Mouse (Mus musculus) cerebellum, postnatal 4 days (tissue): ENCODE data around the gene Sos2.

Experiments used
- DNase-seq, 2 experiments: peaks; one replicate each; pipeline ENCODE4 v3.0.0; 2022; ENCODE audit warnings: low spot score in 2 of 2, mixed read lengths in 1 of 2

The Sos2 gene

DNA sequence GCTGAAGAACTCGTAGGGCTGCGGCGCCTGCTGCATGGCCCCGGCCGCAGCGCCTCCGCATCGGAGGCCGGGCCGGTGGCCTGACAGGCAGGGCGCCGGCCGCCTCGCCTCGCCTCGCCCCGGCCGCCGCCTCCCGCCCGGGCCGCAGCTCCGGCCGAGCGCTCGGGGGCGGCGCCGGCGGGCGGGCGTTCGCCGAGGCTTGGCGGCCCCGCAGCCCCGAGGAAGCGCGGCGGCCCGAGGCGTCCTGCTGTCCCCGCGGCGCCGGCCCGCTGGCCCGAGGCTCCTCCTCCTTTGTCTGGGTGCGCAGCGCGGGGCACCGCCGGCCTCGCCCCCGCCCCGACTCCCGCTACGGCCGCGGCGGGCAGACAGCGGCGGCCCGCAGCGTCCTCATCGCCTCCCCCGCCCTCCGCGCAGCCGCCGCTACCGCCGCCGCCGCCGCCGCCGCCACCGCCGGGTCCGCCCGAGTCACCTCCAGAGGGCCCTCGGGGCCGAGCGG is at the start of gene Sos2:
TSS of gene Sos2 (minus strand) at position 287 of the 496 bp plus-strand sequence.
- peak in 1 of 2 experiments; percentile 53 for DNase-seq

GRCm38 (mm10) chr12:69730306-69730705 is 48.7 kb upstream of the Sos2 start:
- no peak for DNase-seq

GRCm38 (mm10) chr12:69729246-69729645 is 47.6 kb upstream of the Sos2 start:
- no peak for DNase-seq

DNA sequence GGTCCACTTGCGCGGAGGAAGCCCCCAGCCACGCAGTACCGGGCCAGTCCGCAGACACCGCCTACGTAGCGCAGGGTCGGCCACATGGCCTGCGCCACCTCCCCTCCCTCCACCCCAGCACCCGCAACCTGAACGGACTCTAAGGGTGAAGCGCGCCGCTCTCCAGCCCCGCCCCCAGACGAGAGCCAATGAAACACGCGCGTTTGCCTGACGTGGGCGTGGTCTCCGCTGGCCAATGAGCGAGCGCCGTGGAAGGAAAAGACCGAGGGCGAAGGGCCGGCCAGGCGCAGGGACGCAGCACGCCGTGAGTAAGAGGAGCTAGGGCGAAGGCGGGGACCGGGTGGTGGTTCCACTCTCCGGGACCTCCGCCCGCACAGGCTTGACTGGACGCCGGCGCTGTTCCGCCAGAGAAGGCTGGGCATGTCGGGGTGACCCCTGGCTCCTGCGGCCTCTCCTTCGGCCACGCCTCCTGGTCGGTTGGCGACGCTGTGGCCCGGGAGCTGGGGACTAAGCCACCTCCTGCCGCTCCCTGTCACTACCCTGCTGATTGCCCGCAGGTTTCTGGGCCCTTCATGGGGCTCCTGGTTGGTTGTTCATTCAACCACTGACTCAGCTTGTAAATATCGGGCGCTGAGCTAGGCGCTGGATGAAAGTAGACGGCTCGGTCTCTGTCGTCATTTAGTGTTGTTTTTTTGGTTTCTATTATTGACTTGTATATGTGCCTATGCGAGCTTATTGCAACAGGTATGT is 43.2 kb upstream of the Sos2 start, which contains the start of the genes L2hgdh and Atp5s:
TSS of gene L2hgdh (minus strand) at position 163 of the 750 bp plus-strand sequence.
TSS of gene Atp5s (plus strand) at position 240 of the 750 bp plus-strand sequence.
- peak; percentile 86 to 94 for DNase-seq

GRCm38 (mm10) chr12:69724018-69724710 is 42.5 kb upstream of the Sos2 start:
- DNase-seq, result no peak

GRCm38 (mm10) chr12:69723376-69723775 is 41.7 kb upstream of the Sos2 start:
- no peak for DNase-seq

- DNase-seq, result no peak
Observed at GRCm38 (mm10) chr12:69722857-69723256, 41.2 kb upstream of the Sos2 start.

- no peak for DNase-seq
Observed at GRCm38 (mm10) chr12:69713628-69714027, 32.0 kb upstream of the Sos2 start.

GRCm38 (mm10) chr12:69704799-69705458 is 23.3 kb upstream of the Sos2 start:
- DNase-seq, result no peak

DNA sequence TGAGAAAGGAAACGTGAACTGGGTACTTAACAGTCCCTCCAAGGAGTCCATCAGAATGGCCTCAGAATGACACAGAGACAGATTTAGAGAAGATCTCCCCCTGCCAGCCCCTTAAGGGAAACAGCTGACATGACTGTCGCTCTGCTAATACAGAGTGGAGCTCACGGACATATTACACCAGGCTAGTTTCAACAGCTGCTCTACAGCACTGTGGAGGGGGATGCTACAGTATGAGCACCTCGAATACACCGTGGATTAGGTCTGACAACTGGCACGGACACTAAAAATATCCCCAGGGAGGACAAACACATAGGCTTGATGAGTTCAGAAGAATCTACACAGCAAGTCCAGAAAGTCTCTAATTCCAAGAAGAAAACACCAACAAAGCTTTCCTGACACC is 16.7 kb upstream of the Sos2 start:
- no peak for DNase-seq

GRCm38 (mm10) chr12:69696746-69697145 is 15.1 kb upstream of the Sos2 start:
- DNase-seq, result no peak

GRCm38 (mm10) chr12:69693471-69693870 is 11.8 kb upstream of the Sos2 start:
- no peak for DNase-seq

- DNase-seq, result no peak
Observed at GRCm38 (mm10) chr12:69690714-69691113, 9.1 kb upstream of the Sos2 start.

GRCm38 (mm10) chr12:69689094-69689493 is 7.4 kb upstream of the Sos2 start:
- DNase-seq, result no peak

DNA sequence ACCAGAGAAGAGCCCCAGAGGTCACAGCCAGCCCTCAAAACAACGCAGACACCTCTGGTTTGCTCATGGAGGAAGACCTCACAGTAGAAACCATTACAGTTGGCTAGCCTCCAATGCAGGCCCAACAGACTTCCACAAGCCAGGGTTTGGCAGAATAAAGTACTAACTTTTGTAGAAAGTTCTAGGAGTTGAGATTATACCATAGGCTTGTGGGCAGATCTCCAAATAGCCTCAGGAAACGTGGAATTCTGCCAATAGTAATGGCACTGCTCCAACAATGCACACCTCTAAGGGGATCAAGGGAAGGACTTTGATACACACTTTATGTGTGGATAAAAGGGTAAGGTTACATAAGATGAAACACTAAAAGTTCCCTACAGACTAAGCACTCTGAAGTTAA is 6.7 kb upstream of the Sos2 start:
- peak in 1 of 2 experiments; percentile 16 for DNase-seq

DNA sequence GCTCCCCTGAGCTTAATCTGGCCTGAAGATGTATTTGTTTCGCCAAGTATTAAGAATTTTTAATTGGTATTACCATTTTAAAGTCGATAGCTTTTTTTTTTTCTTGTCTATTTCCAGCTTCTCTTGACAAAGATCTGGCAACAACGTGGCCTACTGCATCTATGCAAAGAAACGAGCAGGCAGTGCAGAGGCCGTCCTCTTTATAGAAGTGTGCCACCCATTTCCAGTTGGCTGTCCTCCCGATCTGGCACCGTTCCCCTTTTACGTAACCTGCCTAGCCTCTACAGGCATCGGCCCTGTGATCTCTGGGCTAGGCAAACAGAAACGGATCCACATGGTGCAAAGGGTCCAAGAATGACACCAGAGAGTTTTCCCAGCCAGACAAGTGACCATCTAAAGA is 1.9 kb upstream of the Sos2 start:
- DNase-seq, result peak in 1 of 2 experiments; percentile 67

- no peak for DNase-seq
Observed at GRCm38 (mm10) chr12:69682788-69683419, 1.3 kb upstream of the Sos2 start.

- DNase-seq, result peak; percentile 59 to 78
Observed at GRCm38 (mm10) chr12:69682065-69682787, 574 bp upstream of the Sos2 start.

DNA sequence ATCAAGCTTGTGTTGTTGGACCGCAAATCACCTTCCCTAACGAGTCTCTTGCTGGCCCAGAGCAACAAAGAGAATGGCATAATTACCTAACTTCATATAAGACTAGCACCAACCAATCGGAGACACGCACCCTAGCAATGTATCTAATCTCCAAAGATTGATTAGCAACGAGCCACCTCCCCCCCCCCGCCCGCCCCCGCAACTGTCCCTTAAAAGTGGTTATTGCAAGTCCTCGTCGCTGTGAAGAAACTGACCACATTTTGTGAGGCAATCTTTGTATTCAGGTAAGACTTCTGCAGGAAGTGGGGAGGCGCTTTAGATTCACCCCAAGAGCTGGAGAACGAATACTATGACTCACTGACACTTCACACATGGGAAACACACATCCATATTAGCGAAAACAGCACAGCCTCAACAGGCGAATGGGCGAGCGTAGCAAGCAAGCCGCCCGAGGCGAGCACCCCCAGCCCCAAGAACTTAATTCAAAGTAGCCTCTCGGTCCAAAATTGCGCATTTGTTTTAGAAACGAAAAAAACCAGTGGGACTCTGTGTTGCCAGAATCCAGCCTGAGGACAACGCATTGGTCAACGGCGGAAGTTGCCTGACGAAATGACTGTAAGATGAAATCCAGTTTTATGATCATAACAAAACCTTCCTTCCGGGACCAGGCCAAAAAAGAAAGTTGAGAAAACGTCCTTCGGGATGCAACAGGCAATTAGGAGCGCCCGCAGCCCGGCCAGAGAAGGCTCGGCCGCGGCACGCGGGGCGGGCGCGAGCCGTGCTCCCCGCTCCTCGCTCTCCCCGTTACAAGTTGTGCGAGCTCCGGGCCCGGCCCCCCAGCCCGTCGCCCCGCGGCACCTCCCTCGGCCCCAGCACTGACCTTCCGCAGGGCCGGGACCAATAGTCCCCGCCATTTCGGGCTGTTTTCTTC is 752 bp downstream of the Sos2 start:
- peak in 1 of 2 experiments; percentile 25 for DNase-seq

GRCm38 (mm10) chr12:69676157-69676556 is 5.5 kb downstream of the Sos2 start:
- DNase-seq, result no peak
